Mouse (Mus musculus) embryonic fibroblast, embryonic 13.5 days (primary cell): Measurements from ENCODE around the gene Rbm20.

Experiments used
- CTCF ChIP-seq: IDR thresholded peaks from 2 replicates; pipeline ENCODE4 v1.5.1; 2011; ENCODE audit warnings: mild to moderate bottlenecking, control low read depth, low read length, moderate library complexity, borderline replicate concordance; ENCODE audit not compliant: insufficient read depth
- POLR2A ChIP-seq: IDR thresholded peaks from 2 replicates; pipeline ENCODE4 v1.6.1; 2011; ENCODE audit warnings: low read depth, mild to moderate bottlenecking, control low read depth, low read length, moderate library complexity

- TF ChIP-seq CTCF, result no peak
- TF ChIP-seq POLR2A, result no peak
Measured at GRCm38 (mm10) chr19:53648056-53648455, 29.1 kb upstream of the Rbm20 start.
